Mouse (Mus musculus): Measurements from ENCODE around the gene Nek2.

Nek2 gene

DNA sequence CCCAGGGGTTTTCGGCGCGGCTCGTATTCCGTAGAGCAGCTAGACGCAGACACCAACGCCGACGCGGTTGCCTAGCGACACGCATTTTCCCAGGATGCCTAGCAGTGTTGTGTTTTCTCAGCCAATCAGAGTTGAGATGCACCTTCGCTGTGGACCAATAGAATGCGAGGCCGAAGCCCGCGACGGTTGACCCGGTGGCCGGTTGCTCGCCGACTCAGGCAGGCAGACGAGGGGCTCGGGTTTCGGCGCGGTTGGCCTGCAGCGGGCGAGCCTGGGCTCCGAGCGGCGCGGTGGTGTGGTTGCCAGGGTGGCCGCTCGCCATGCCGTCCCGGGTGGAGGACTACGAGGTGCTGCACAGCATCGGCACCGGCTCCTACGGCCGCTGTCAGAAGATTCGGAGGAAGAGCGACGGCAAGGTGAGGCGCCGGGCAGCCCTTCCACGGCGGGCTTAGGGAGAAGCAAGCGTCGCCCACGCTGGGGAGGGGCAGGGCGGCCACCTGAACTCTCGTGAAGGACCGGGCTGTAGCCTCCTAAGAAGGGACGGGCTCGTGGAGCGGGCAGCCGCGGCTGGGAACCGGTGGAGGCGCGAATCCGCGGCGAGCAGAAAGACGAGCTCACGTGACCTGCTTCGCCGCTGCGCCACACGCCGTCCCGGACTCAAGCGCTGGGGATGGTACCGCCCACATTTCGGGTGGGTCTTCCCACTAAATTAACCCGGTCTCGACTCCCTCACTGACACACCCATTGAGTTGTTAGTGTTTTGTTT, at the start of gene Nek2:
Gene Nek2 (plus strand): TSS at position 119 of the 766 bp plus-strand sequence.
- peak; percentile 92 to 93 for DNase-seq

DNA sequence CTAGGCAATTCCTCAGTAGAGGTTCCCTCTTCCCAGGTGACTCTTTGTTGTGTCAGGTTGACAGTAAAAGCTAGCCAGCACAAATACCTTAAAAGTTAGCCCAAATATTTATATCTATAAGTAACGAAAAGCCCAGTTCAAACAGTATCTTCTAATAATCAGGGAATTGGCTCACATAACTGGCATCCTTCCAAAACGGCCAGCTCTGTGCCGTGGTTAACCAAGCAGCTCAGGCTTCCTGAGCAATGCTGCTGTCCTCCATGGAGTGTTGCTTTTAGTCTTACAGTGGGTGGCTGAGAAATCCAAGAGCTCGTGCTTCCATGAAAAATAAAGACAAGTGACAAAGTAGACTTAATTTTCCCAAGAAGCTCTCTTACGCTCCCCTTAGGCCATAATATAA, 47.1 kb upstream of the Nek2 start:
- DNase-seq: no peak

DNA sequence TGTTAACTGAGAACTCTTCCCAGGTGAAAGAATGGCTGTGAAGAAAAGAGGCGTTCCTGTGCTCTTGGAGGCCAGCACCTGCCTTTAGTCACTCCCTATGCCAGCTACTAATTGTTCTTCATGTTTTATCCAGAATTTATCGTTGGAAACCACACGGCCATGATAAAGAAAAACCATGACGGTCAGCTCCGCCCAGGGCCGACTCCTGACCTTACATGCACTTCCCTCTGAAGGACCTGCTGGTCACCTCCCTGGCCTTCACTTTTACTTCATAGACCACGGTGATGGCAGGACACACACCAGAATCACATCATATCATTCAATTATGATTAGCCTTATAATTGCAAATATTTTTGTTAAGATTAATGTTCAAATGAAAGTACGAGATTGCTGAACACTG, 46.1 kb upstream of the Nek2 start:
- no peak for DNase-seq

DNA sequence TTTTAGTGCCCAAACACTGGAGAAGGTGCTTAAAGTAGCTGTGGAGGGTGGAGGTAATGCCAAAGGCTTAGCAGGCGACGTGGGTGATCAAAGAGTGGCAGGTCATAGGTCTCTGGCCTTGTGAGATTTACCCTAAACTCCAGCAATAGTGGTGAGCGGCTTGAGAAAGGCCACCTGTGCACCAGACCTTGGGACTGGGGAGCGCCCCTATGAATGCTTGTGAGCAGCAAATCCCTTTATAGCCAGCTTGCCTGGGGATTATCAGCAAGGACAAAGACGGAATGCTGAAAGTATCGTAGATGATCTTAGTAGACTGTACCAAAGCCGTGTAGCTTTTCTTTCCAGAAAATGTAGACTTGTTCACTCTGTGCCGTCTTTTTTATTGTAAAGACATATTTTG, 43.7 kb upstream of the Nek2 start:
- no peak for DNase-seq

DNA sequence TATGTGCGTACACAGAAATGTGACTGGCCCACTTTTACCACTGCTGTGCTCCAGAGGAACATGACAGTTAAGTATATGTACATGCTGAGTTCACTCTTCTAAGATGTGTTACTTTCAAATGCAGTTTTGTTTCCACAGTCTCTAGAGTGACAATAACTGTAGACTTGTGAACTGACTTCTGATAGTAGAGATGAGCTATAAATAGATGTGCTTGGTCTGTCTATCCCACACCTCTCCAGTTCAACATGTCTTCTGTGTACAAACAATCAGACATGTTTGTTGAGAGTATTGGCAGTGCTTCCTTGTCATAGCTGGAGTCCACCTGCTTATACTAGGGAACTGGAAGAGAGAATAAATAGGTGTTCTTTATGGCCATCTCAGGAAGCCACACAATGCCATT, 40.8 kb upstream of the Nek2 start:
- DNase-seq: no peak

DNA sequence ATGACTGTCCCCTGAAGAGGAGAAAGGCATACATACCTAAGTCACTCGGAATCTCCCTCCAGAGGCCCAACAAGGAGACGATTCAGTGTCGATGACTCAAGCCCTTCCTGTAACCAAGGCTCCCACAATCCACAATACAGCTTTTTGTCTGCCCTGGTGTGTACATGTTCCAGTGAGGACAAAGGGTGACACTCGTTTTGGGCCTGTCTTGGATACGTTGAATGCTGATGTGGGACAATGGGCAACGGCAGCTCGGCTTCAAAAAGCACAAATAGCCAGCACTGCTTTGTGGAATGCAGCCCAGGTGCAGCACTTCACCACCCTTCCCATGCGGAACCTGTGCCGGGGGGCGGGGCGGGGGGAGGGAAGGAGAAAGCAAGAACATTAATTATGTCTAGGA, 36.1 kb upstream of the Nek2 start:
- DNase-seq: no peak

DNA sequence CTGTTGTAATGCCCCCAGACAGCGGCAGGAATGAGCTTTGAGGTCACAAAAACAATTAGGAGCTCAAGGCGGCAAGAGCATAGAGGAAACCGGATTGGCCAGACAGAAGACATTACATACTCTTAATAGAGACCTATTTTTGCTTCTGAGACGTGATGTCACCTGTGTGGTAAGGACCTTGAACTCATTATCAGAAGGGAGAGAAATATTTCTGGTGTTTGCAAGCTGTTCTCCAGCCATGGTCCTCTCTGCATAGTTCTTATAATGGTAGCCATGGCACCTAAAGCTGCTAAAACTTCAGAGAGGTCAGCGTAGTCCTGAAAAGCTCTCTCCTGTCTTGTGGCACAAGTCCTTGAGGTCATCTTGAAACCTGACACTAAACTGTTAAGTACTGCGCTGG, 35.0 kb upstream of the Nek2 start:
- no peak for DNase-seq

DNA sequence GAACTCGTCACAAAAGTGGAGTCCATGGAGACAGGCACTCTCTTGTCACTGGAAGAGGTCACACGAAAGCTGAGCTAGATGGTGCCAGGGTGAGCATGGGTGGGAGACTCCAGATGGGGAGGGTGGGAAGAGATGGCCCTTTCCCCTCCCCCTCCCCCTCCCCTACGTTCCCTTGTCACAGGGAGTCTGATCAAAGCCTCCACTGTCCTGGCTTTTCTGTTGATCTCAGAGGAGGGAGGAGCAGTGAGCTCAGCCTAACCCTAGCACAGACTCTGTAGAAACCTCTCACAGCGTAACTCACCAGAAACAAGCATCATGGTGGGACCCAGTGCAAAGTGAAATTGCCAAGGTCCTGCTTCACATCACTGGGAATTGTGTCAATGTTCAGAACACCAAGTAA, 33.9 kb upstream of the Nek2 start:
- no peak for DNase-seq

DNA sequence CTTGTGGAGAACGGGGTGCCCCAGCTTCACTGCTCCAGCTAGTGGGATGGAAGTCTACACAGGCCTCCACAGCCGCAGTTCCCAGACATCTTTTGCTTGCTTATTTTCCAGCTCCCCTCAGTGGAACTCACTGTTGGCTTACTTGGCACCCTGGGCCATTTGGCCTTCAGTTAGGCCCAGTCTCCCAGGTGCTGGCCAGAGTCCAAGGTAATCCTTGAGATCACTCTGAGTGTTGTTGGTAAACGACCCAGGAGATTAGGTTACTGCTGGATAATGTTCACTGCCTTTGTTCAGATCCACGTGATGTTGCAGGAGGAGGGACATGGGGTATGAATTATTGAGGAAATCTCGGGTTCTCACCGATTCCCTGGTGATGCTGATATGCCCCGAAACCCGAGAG, 28.3 kb upstream of the Nek2 start:
- no peak for DNase-seq

DNA sequence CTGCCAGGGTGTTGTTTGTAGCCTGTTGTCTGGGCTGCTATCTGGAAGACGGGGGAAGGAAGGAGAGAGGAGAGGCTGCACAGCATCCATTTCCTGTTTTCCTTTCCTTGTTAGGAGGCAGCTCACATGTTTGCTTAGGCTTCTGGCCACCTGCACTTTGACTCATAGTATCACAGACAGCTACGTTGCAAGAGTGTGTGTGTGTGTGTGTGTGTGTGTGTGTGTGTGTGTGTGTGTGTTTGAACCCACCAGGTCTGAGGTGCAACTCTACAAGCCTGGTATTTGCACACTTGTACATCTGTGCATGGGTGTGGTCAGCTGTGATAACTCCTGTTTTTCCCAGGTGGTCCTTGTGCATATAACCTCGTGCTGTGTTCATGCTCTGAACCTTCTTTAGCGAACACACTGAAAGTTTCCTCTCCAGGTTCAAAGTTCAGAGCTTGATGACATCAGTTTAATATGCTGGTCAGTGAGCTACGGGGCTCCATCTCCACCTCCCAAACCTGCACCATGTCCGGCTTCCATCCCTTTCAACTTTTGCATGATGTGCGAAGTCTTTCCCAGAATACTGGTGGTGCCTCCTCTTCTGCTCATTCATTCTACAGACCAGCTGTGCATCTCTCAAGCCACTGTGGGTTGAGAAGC, 27.2 kb upstream of the Nek2 start:
- DNase-seq: no peak

DNA sequence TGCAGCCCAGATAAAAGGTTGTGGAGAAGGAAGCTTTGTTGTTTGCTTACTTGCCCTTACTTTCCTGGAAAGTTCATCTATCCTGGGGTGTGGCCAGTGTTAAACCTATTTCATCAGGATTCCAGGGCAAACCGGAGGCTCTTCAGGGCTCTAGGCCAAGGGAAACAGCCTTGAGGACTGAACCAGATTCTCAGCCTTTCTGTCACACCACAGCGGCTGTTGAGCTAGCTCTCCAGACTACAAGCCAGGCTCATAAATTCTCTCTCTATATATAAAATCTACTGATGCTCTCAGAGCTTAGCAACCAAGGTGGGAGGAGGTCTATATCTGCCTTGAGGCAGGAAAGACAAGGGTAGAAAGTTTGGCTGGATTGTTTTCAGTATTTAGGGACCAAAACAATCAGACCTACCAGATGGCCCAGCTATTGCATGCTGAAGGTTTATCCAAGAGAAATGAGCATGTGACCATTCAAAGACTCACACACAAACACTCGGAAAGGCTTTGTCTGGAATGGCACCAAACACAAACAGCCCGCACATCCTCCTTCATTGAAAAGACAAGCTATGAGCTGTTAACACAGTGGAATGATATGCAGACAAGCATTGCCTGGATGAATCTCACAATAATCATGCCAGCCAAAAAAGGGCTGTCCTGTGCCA, 24.9 kb upstream of the Nek2 start:
- no peak for DNase-seq

DNA sequence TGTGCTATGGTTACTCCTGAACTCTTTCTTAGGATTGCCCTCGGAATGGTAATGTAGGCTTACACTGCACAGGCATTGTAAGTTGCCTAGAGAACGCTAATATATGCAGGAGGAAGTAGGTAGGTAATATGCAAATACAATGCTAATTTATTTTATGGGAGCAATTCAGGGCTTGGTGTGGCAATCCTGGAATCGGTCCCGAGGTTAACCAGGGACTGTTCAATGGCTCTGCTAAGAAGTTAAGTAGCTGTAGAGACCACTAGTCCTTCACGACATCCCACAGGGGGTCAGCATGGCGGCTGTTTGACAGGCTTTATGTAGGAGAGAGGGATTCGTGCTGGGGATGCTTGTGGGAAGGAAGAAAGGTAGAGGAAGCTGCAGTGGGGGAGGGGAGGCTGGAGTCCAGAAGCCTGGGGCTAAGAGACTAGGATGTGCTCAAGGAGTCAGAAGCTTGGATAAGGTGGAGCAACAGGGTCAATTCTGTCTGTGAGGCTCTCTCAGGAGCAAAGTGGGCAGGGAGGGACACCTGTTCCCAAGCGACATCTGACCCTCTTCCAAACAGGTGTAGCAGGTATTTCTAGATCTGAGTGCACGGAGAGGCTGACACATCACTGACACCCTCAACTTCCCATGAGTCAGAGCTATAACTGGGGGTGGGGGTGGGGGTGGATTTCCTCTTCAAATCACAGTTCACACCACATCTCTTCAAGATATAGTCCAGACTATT, 19.0 kb upstream of the Nek2 start:
- no peak for DNase-seq

DNA sequence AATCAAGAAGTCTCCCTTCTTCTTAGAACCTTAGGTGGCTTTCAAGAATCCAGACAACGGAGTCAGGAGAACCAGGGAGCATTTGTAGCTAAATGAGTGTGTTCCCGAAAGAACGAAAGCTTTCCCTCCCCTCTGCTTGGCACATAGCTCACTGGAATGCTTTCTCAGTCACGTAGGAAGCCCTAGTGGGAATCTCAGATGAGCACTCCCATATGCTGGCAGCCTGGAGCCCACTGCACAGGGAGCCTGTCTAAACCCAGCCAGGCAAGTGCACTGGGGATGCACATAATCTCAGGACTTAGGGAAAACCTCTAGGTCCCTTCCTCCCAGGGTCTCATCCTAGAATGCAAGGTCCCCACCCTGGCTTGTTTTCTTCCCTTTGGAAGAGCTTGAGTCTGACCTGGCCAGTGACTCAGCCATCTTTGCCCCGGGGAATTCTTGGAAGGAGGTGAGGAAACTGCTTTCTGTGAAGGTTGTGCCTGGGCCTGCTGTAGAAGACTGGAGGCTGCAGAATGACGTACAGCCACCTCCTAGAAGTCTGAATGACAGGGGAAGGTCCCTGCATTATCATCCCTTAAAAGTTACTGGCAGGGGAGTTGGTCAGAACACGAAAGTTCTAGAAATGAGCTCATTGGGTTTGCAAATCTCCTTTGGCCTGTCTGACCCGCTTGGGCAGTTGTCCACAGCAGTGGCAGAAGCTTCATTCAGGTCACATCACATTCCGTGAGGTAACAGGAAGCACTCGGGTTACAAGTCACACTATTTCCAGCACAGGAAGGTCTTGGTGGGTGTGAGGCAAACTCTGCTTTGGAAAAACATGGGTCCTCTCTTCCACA, 18.2 kb upstream of the Nek2 start:
- no peak for DNase-seq

DNA sequence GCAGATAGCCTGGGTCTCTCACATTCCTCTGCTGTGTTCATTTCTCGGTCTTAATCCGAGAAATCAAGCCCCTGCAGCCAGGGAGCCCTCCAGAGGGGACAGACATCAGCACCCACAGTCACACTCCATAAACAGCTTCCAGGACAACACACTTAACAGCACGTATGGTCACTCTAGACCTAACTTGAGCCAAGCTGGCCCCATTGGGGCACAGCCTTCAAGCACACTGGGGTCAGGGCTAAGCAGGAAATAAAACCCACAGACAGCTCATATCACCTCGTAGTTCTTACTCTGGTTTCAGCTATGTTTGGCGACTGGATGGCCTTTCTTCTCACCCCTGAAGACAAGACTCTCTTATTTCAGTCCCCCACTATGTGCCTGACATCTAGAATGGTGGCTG, 16.5 kb upstream of the Nek2 start:
- DNase-seq: no peak

DNA sequence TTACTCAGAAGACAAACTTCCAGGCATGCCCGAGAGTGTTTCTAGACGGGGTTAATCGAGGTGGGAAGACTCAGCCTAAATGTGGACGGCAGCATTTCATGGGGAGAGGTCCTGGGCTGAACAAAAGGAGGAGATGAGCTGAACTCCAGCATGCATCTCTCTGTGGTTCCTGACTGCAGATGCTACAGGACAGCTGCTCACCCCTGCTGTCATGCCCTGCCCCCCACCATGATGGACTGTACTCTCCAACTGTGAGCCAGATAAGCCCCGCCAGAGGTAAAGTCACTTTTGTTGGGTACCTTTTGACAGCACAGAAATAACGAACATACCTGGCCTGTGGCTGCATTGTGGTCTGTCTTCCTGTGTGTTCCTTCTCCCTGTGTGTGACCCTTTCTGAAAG, 15.5 kb upstream of the Nek2 start:
- DNase-seq: no peak

DNA sequence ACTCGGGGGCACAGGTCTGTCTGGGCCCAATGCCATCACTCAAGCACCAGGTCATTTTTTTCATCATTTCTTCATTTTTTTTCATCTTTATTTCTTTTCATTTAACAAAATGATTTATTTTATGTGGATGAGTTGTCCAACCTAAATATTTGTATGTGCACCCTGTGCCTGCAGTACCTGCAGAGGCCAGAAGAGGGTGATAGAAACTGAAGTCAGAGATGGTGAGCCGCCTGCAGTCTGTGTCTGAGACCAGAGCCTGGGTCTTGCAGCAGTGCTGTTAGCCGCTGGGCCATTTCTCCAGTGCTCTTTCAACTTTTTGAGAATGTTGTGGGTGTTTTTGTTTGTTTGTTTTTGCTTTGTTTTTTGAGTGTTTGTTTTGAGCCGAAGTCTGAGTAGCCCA, 14.5 kb upstream of the Nek2 start:
- no peak for DNase-seq

DNA sequence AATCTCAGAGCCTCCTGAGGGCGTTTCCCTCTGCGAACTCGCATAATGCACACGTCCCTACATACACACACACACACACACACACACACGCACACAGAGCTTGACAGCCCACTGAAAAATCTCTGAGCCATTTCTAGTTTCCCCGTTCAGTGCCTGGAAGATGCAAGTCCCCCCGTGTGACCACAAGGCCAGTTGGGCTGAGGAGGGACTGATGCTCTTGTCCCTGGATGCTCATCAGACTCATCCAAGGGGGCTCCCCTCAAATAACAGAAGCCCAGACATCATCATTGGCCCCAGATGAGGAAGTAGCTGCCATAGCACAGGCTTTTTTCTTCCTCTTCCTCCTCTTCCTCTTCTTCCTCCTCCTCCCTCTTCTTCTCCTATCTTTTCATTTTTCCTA, 13.3 kb upstream of the Nek2 start:
- no peak for DNase-seq

DNA sequence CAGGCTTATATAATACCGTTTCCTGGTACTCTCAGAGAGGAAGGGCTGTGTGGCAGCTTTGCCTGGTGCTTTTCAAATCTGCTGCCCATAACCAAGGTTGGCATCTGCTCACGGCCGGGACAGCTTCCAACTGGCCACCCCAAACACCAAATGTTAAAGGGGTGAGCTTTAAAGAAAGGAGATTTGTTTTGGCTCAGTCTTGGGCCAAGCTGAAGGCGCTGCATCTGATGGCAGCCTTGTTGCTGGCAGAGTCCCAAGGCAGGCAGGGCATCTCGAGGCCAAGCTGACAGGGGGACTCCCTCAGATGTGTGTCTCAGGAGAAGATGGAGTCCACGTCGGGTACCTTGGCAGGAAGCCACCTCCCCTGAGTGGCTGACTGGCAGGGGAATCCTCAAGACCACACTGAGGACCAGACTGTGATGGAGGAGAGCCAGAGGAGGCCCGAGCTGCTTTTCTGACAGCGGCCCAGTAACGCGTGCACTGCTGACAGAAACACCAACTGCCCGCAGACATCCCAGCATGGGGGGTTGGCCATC, 12.5 kb upstream of the Nek2 start:
- DNase-seq: no peak

DNA sequence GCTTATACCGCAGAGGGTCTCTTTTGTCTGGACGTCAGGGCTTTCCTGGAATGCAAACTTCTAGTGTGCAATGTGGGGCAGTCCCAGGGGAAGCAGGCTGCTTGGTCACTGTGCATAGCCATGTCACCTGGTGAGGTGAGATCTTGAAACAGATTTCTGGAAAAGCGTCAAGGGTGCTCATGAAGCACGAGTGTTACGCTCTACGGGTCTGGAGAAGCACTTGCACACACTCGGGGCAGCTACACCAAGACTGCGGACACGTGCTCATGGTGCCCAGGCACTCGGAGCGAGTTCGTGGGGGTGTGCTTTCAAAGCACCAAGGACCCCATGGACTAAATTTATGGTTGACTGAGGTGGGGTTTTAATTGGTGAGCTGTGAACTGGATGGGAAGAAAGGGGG, 9.5 kb upstream of the Nek2 start:
- DNase-seq: no peak

DNA sequence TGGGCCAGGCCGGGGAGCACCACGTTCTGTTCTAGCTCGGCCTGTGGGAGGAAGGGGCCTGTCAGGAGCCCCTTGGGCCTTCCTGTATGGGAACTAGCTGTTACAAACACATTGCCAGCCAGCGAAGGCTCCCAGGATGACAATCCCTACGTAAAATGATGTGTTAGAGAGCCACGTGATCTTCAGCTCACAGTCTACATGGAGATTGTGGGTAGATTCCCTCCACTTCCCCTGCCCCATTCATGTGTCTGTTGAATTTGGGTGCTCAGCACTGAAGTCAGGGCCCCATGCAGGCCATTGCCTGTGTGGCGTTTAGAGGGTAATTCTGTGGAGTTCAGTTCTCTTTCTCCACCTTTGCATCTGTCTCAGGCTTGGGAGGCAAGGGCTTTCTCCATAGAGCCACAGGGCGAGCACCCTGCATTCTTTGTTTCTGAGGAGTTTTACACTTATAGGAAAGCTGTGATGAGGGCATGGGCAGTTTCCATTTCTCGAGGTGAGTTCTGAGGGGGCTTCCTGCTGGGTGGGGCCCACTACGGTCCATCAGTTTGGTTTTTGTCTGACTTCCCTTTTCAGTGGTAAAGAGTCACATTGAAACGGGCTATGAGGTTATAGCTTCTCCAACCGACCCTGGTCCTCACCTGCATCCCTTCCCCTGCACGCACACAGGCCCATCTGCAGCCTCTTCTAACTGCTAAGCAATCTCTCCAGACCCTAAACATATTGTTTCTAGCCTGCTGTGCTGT, 8.1 kb upstream of the Nek2 start:
- DNase-seq: no peak

DNA sequence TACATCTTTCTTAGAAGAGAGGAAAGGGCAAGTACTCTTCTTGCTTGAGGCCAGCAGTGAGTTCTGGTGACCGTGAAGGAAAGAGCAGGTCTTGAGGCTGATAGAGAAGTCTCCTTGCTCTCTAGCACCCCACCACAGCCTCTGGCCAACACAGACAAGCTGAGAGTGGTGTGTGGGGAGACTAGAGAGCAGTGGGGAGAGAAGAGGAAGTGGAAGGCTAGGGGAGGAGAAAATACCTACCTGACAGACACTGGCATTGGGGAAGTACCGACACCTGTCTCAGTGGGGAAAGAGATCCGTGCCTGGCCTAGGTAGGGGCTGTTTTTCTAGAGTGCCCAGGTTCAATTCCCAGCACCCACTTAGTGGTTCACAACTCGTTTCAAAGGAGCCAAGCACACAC, 7.0 kb upstream of the Nek2 start:
- DNase-seq: no peak

DNA sequence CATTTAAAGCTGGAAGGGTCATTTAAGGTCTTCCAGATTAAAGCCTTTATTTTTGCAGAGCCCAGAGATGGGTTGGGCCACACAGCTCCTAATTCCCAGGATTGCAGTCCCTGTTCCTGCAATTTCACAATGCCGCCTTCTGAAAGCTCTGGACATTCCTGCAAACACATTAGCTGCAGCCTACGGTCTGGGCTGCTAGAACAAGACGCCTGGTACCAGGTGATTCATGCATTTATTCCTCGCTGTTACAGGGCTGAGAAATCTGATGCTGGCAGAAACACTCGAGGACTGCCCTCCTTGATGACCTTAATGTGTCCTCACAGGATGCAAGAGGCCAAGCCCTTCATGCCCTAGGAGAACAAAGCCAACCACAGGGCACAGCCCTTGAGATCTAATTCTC, 6.3 kb upstream of the Nek2 start:
- no peak for DNase-seq

Measured in thymus, postnatal 36 days (tissue).